Mouse (Mus musculus): ENCODE data around the gene Tmed10.

- TF ChIP-seq CTCF (IDR thresholded peaks at IDR 0.05; ENCODE audit: borderline replicate concordance, extremely low read depth, insufficient read depth, insufficient read length) (no peak), POLR2A (IDR thresholded peaks at IDR 0.05; ENCODE audit: borderline replicate concordance, extremely low read depth, insufficient read depth, insufficient read length, poor library complexity, severe bottlenecking) (no peak)
Observed at GRCm38 (mm10) chr12:85337567-85338311, 36.9 kb downstream of the Tmed10 start.
